Mouse (Mus musculus): ENCODE results near the gene Abhd17c.

DNA sequence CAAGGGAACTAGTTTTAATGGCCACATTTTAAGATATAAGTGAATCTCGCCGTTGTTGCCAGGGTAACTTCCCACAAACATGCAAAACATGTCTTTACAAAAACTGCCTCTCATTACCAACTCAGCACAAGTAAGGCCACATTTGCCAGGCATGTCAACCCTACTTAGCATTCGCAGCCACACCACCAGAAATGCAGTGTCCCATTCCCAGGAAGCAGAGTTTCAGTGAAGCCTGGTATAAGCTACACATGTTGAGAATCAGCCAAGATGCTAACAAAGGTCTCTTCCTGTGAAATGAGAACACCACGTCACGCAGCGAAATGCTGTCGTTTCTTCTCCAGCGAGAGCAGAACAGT lies 38.7 kb downstream of the Abhd17c start:
- TF ChIP-seq CTCF (IDR thresholded peaks at IDR 0.05; ENCODE audit: control insufficient read depth, insufficient read depth, insufficient replicate concordance, low read depth, low read length), result no peak
- TF ChIP-seq POLR2A (IDR thresholded peaks at IDR 0.05; ENCODE audit: control insufficient read depth, low read depth, low read length), result no peak
